Mouse (Mus musculus) CH12.LX (cell line): ENCODE data around the gene Fdxacb1.

Experiments
- CTCF ChIP-seq, 2 experiments: IDR thresholded peaks in 1 of 2; conservative IDR thresholded peaks in 1 of 2; 2 replicates each; pipeline ENCODE4 v1.5.1; 2011 to 2012; ENCODE audit warnings: low read depth in 2 of 2, low read length in 2 of 2, improper control_type of control experiment in 1 of 2, inconsistent platforms in 1 of 2, mild to moderate bottlenecking in 1 of 2, moderate library complexity in 1 of 2
- E2F4 ChIP-seq: IDR thresholded peaks from 2 replicates; pipeline ENCODE4 v1.6.1; 2011; ENCODE audit warnings: low read depth, low read length, improper control_type of control experiment; ENCODE audit not compliant: insufficient replicate concordance
- ETS1 ChIP-seq: conservative IDR thresholded peaks from 2 replicates; pipeline ENCODE4 v1.6.1; 2012; ENCODE audit warnings: low read depth, mild to moderate bottlenecking, inconsistent platforms, low read length, improper control_type of control experiment, moderate library complexity
- HCFC1 ChIP-seq: IDR thresholded peaks from 2 replicates; pipeline ENCODE4 v1.6.1; 2012; ENCODE audit warnings: low read depth, mild to moderate bottlenecking, inconsistent platforms, low read length, improper control_type of control experiment
- MAX ChIP-seq: IDR thresholded peaks from 2 replicates; pipeline ENCODE4 v1.6.1; 2011; ENCODE audit warnings: low read length, improper control_type of control experiment
- POLR2A ChIP-seq: IDR thresholded peaks from 2 replicates; pipeline ENCODE4 v1.6.1; 2011; ENCODE audit warnings: low read depth, mild to moderate bottlenecking, improper control_type of control experiment, low read length
- SIN3A ChIP-seq: IDR thresholded peaks from 2 replicates; pipeline ENCODE4 v1.6.1; 2012; ENCODE audit warnings: low read length, improper control_type of control experiment, inconsistent platforms
- ZMIZ1 ChIP-seq: IDR thresholded peaks from 2 replicates; pipeline ENCODE4 v1.6.1; 2012; ENCODE audit warnings: low read depth, mild to moderate bottlenecking, inconsistent platforms, low read length, improper control_type of control experiment

DNA sequence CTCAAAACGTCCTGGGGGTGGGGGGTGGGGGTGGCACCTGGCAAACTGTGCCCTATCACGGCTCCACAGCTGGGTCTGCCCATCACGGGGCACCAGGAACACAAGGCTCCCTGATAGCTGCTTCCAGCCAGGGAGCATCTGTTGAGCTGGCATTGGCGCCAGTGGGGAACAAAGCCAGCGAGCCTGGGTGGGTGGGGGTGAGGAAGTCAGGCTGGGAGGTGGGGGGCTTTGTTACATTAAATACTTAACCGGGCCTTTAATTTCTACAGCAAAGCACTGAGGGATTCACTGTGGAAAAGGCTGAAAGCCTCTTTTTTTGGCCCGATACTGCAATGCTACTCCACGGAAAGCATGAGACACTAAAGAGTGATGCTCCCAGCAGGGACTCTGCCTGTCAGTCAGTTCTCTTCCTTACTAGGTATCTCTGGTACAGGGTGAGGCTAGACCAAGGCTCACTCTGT lies 45.6 kb upstream of the Fdxacb1 start:
- TF ChIP-seq CTCF (conservative IDR thresholded peaks at IDR 0.05 in 1 of 2, IDR thresholded peaks at IDR 0.05 in 1 of 2; ENCODE audit: low read depth in 2 of 2, low read length in 2 of 2) (no peak), HCFC1 (no peak), ZMIZ1 (no peak), ETS1 (no peak), SIN3A (no peak), MAX (no peak), POLR2A (no peak), E2F4 (no peak)
